Mouse (Mus musculus): ENCODE data around the gene Zfp653.
A peak's percentile ranks its signal among the peaks of the same experiment; 100 is the strongest.

The Zfp653 gene

GRCm38 (mm10) chr9:22069881-22070553 lies 1.2 kb downstream of the Zfp653 start:
- DNase-seq (ENCODE audit: low spot score in 2 of 2), result no peak

GRCm38 (mm10) chr9:22067195-22067594 lies 4.0 kb downstream of the Zfp653 start:
- DNase-seq (ENCODE audit: low spot score in 2 of 2), result no peak

GRCm38 (mm10) chr9:22066433-22066832 lies 4.7 kb downstream of the Zfp653 start:
- DNase-seq (ENCODE audit: low spot score in 2 of 2), result peak in 1 of 2 experiments; percentile 50

- DNase-seq (ENCODE audit: low spot score in 2 of 2), result no peak
These were observed 5.5 kb downstream of the Zfp653 start for GRCm38 (mm10) chr9:22065642-22066041.

GRCm38 (mm10) chr9:22064341-22064740 lies 6.8 kb downstream of the Zfp653 start:
- DNase-seq (ENCODE audit: low spot score in 2 of 2), result peak in 1 of 2 experiments; percentile 59

- peak in 1 of 2 experiments; percentile 83 for DNase-seq (ENCODE audit: low spot score in 2 of 2)
These were observed 9.8 kb downstream of the Zfp653 start for GRCm38 (mm10) chr9:22061339-22061738.

- no peak for DNase-seq (ENCODE audit: low spot score in 2 of 2)
These were observed 13.2 kb downstream of the Zfp653 start for GRCm38 (mm10) chr9:22058011-22058424.

- DNase-seq (ENCODE audit: low spot score in 2 of 2), result no peak
These were observed 14.1 kb downstream of the Zfp653 start for GRCm38 (mm10) chr9:22057031-22057517.

- no peak for DNase-seq (ENCODE audit: low spot score in 2 of 2)
These were observed 14.8 kb downstream of the Zfp653 start for GRCm38 (mm10) chr9:22056303-22056910.

GRCm38 (mm10) chr9:22055713-22056112 lies 15.5 kb downstream of the Zfp653 start:
- no peak for DNase-seq (ENCODE audit: low spot score in 2 of 2)

- DNase-seq (ENCODE audit: low spot score in 2 of 2), result peak; percentile 81 to 88
These were observed 16.6 kb downstream of the Zfp653 start for GRCm38 (mm10) chr9:22054411-22055076.

GRCm38 (mm10) chr9:22053657-22054056 lies 17.5 kb downstream of the Zfp653 start:
- DNase-seq (ENCODE audit: low spot score in 2 of 2), result no peak

- DNase-seq (ENCODE audit: low spot score in 2 of 2), result peak in 1 of 2 experiments; percentile 81
These were observed 19.3 kb downstream of the Zfp653 start, which contains the start of gene Elavl3 for GRCm38 (mm10) chr9:22051958-22052254. TSS of gene Elavl3 (minus strand) at chr9:22052023.

- no peak for DNase-seq (ENCODE audit: low spot score in 2 of 2)
These were observed 19.8 kb downstream of the Zfp653 start for GRCm38 (mm10) chr9:22051161-22051957.

- DNase-seq (ENCODE audit: low spot score in 2 of 2), result peak in 1 of 2 experiments; percentile 64
These were observed 20.8 kb downstream of the Zfp653 start for GRCm38 (mm10) chr9:22050351-22050889.

GRCm38 (mm10) chr9:22049721-22050270 lies 21.4 kb downstream of the Zfp653 start:
- DNase-seq (ENCODE audit: low spot score in 2 of 2), result no peak

GRCm38 (mm10) chr9:22049315-22049714 lies 21.9 kb downstream of the Zfp653 start:
- DNase-seq (ENCODE audit: low spot score in 2 of 2), result no peak

GRCm38 (mm10) chr9:22047329-22047728 lies 23.8 kb downstream of the Zfp653 start:
- no peak for DNase-seq (ENCODE audit: low spot score in 2 of 2)

- no peak for DNase-seq (ENCODE audit: low spot score in 2 of 2)
These were observed 29.3 kb downstream of the Zfp653 start for GRCm38 (mm10) chr9:22041832-22042231.

GRCm38 (mm10) chr9:22037826-22038225 lies 33.4 kb downstream of the Zfp653 start:
- no peak for DNase-seq (ENCODE audit: low spot score in 2 of 2)

GRCm38 (mm10) chr9:22035300-22036044 lies 35.7 kb downstream of the Zfp653 start:
- no peak for DNase-seq (ENCODE audit: low spot score in 2 of 2)
